Mouse (Mus musculus) small intestine, adult 2 months (tissue): ENCODE results near the gene Ugt1a8.
"Not testable (repeated sequence)": the region's sequence is repeated elsewhere in the genome, so short reads cannot be mapped to it uniquely, and the experiment has no call there.

Experiments
- CTCF ChIP-seq: fragments of 200-500 bp; IDR thresholded peaks from 2 replicates; pipeline ENCODE4 v1.5.1; 2012; ENCODE audit warnings: low read depth, mild to moderate bottlenecking, control low read depth, inconsistent platforms, low read length, moderate library complexity, mixed read lengths; ENCODE audit not compliant: insufficient replicate concordance, insufficient read length; ENCODE audit errors: extremely low read depth
- POLR2A ChIP-seq: fragments of 200-500 bp; IDR thresholded peaks from 2 replicates; pipeline ENCODE4 v1.6.1; 2012; ENCODE audit warnings: low read depth, mild to moderate bottlenecking, control low read depth, inconsistent platforms, low read length, moderate library complexity

- peak; percentile 38; the same call in 1 of the 2 replicates for TF ChIP-seq CTCF
- TF ChIP-seq POLR2A: not testable (repeated sequence)
Measured at GRCm38 (mm10) chr1:88143966-88144675, 56.5 kb downstream of the Ugt1a8 start.
